Mouse (Mus musculus) brain, embryonic 14.5 days (tissue): ENCODE measurements at regions not wholly inside any gene's neighbourhood (a gene's known extent, or its start where the extent isn't known, plus 50 kb on each side); places are given as distances from the start of the nearest gene placed in this dataset.

Source experiments
- CTCF ChIP-seq: fragments of 200-500 bp; IDR thresholded peaks from 2 replicates; pipeline ENCODE4 v1.5.1; 2012; ENCODE audit warnings: inconsistent platforms, mild to moderate bottlenecking, moderate library complexity, borderline replicate concordance; ENCODE audit not compliant: insufficient read depth, insufficient read length; ENCODE audit errors: extremely low read depth
- POLR2A ChIP-seq: fragments of 200-500 bp; IDR thresholded peaks from 2 replicates; pipeline ENCODE4 v1.6.1; 2012; ENCODE audit warnings: mild to moderate bottlenecking, inconsistent platforms, borderline replicate concordance; ENCODE audit not compliant: poor library complexity, insufficient read depth, insufficient read length, severe bottlenecking; ENCODE audit errors: extremely low read depth

DNA sequence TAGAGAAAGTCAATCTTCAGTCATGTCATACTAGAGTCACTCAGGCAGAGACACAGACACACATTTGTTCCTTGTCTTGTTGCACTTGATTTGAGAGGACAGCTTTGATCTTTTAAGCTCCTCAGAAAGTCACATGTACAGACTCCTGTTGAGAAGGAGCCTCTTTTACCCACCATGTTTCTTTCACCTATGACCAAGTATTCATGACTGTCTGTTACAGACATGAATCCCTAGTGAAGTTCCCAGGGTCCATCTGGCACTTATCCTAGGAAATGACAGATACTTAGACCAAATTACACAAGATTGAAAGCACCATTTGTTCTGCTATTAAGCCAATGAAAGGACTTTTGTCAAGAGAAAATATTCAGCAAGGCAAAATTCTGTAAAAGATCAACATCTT, 1588.7 kb downstream of the Cdh11 start:
- TF ChIP-seq CTCF (no peak), POLR2A (no peak)
